Mouse (Mus musculus): Measurements from ENCODE around the gene Pde3a.

Pde3a gene

GRCm38 (mm10) chr6:141495634-141496418 lies 246.8 kb downstream of the Pde3a start:
- DNase-seq (ENCODE audit: low spot score in 2 of 2) = peak; percentile 4 to 20

GRCm38 (mm10) chr6:141499511-141499910 lies 250.4 kb downstream of the Pde3a start:
- DNase-seq (ENCODE audit: low spot score in 2 of 2) = no peak

GRCm38 (mm10) chr6:141501171-141501570 lies 252.1 kb downstream of the Pde3a start:
- peak in 1 of 2 experiments; percentile 13 for DNase-seq (ENCODE audit: low spot score in 2 of 2)

GRCm38 (mm10) chr6:141522541-141522940 lies 273.5 kb downstream of the Pde3a start:
- DNase-seq (ENCODE audit: low spot score in 2 of 2) = no peak

GRCm38 (mm10) chr6:141523747-141524640 lies 274.9 kb downstream of the Pde3a start, which contains the start of gene Slco1c1:
TSS of gene Slco1c1 (plus strand) at chr6:141524368.
- no peak for DNase-seq (ENCODE audit: low spot score in 2 of 2)

- no peak for DNase-seq (ENCODE audit: low spot score in 2 of 2)
These were observed 276.7 kb downstream of the Pde3a start for GRCm38 (mm10) chr6:141525787-141526186.

GRCm38 (mm10) chr6:141530865-141531264 lies 281.8 kb downstream of the Pde3a start:
- DNase-seq (ENCODE audit: low spot score in 2 of 2) = no peak

- DNase-seq (ENCODE audit: low spot score in 2 of 2) = no peak
These were observed 288.2 kb downstream of the Pde3a start for GRCm38 (mm10) chr6:141537298-141537697.

- DNase-seq (ENCODE audit: low spot score in 2 of 2) = no peak
These were observed 292.1 kb downstream of the Pde3a start for GRCm38 (mm10) chr6:141541136-141541535.

- DNase-seq (ENCODE audit: low spot score in 2 of 2) = no peak
These were observed 294.3 kb downstream of the Pde3a start for GRCm38 (mm10) chr6:141543344-141543743.

Data from right cerebral cortex, adult 2 months (tissue).